Mouse (Mus musculus) small intestine, adult 2 months (tissue): ENCODE data around the gene Adgrg1. TPM values are rescaled to one million over a fixed set of nuclear protein-coding genes. Genes with fewer than 3 reads are reported as not detected.

Source experiments
- H3K27ac ChIP-seq: fragments of 200-500 bp; 2 replicates; pipeline ENCODE4 v1.5.1; 2012; ENCODE audit warnings: low read depth, low read length, control low read depth, inconsistent platforms; ENCODE audit not compliant: insufficient read depth
- H3K27me3 ChIP-seq: fragments of 200-500 bp; 2 replicates; pipeline ENCODE4 v1.6.1; 2012; ENCODE audit warnings: mild to moderate bottlenecking, moderate library complexity, low read length, inconsistent platforms; ENCODE audit not compliant: control insufficient read depth, insufficient read depth
- H3K36me3 ChIP-seq: fragments of 200-500 bp; 2 replicates; pipeline ENCODE4 v1.6.1; 2012; ENCODE audit warnings: mild to moderate bottlenecking, low read length, control low read depth, inconsistent platforms; ENCODE audit not compliant: control insufficient read depth, insufficient read depth
- H3K4me1 ChIP-seq: fragments of 200-500 bp; 2 replicates; pipeline ENCODE4 v1.6.1; 2012; ENCODE audit warnings: low read length, inconsistent platforms, mixed read lengths; ENCODE audit not compliant: control insufficient read depth, insufficient read depth, insufficient read length
- H3K4me3 ChIP-seq: fragments of 200-500 bp; 2 replicates; pipeline ENCODE4 v1.5.1; 2012; ENCODE audit warnings: low read depth, mild to moderate bottlenecking, control low read depth, inconsistent platforms, low read length, moderate library complexity
- CTCF ChIP-seq: fragments of 200-500 bp; IDR thresholded peaks from 2 replicates; pipeline ENCODE4 v1.5.1; 2012; ENCODE audit warnings: low read depth, mild to moderate bottlenecking, control low read depth, inconsistent platforms, low read length, moderate library complexity, mixed read lengths; ENCODE audit not compliant: insufficient replicate concordance, insufficient read length; ENCODE audit errors: extremely low read depth
- POLR2A ChIP-seq: fragments of 200-500 bp; IDR thresholded peaks from 2 replicates; pipeline ENCODE4 v1.6.1; 2012; ENCODE audit warnings: low read depth, mild to moderate bottlenecking, control low read depth, inconsistent platforms, low read length, moderate library complexity
- WGBS: fragments of 180-500 bp; shearing (Covaris S2); methylation state at CpG from one replicate; pipeline ENCODE4 v1.1.7; 2018; 5-methylcytosine and 5-hydroxymethylcytosine counted together
- polyA plus RNA-seq: library from polyadenylated mRNA; depleted of rRNA; stranded (reverse); fragments of >200 nt; gene quantifications from 2 replicates; pipeline ENCODE4 v1.2.3, GENCODE M21; 2012

Gene Adgrg1
- polyA plus RNA-seq, 1 experiment = 32.3 TPM

DNA sequence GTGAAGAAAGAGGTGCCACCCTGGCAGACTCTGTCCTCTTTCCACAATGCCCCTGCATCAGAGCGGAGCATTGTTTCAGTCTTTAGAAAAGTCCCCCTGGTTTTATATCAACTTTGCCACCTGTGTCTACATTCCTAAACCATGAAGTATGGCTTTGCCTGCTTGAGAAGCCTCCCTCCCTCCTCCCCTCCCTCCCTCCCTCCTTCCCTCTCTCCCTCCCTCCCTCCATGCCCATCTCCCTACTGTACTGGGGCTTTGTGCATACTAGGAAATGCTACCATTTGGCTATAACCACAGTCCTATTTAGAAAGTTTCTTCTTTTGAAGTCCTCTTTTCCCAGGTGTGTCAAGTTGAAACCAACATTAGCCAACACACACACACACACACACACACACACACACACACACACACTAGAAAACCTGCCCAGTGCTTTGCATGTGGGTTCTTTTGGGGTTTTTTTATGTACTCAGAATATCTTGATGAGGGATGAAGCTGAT, 18.4 kb upstream of the Adgrg1 start:
- WGBS = 75% methylated on average over 1 of the region's 1 CpGs
- Histone ChIP-seq H3K36me3 (no peaks in the 10 kb centered on the region), H3K4me1 (peaks cover 5% of the 10 kb centered on the region; the same call in 1 of the 2 replicates), H3K4me3 (no peak overlapping the region), H3K27ac (no peak overlapping the region), H3K27me3 (no peaks in the 10 kb centered on the region)
- no peak for TF ChIP-seq CTCF
- TF ChIP-seq POLR2A = no peak

GRCm38 (mm10) chr8:94962201-94962600, 12.3 kb upstream of the Adgrg1 start:
- WGBS = 82% methylated on average over 1 of the region's 1 CpGs
- Histone ChIP-seq H3K27ac (no peak overlapping the region), H3K4me1 (peaks cover 4% of the 10 kb centered on the region; the same call in 1 of the 2 replicates), H3K27me3 (no peaks in the 10 kb centered on the region), H3K36me3 (no peaks in the 10 kb centered on the region), H3K4me3 (no peak overlapping the region)
- TF ChIP-seq CTCF = no peak
- TF ChIP-seq POLR2A = no peak

GRCm38 (mm10) chr8:94964828-94965227, 9.7 kb upstream of the Adgrg1 start:
- no peak for TF ChIP-seq POLR2A
- no peak for TF ChIP-seq CTCF
- Histone ChIP-seq H3K4me1 (peaks cover 9% of the 10 kb centered on the region; the same call in 1 of the 2 replicates), H3K27ac (no peak overlapping the region), H3K27me3 (no peaks in the 10 kb centered on the region), H3K36me3 (no peaks in the 10 kb centered on the region), H3K4me3 (no peak overlapping the region)
- WGBS = 36% methylated on average over 10 of the region's 10 CpGs

DNA sequence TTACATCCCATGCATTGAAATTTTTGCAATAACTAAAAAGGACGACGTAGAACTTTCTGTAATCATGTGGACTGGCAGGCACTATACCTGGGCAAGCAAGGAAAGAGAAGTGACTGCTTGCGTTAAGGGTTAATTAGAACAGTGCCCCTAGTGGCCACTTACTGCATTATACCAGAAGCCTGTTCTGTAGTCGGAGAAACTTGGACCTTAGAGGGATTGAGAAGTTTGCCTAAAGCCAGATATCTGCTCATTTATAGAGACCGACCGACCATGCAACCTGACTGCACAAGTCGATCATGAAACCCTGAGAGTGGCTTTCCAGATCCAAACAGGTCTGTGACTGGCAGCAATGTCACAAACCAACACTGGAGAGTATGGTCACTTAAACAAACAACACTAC, 8.0 kb upstream of the Adgrg1 start:
- Histone ChIP-seq H3K27ac (peak overlapping the region; percentile 96), H3K4me3 (no peak overlapping the region), H3K36me3 (no peaks in the 10 kb centered on the region), H3K4me1 (peaks cover 9% of the 10 kb centered on the region; the same call in 1 of the 2 replicates), H3K27me3 (no peaks in the 10 kb centered on the region)
- 7% methylated on average over 7 of the region's 7 CpGs for WGBS
- TF ChIP-seq POLR2A = no peak
- TF ChIP-seq CTCF = no peak

GRCm38 (mm10) chr8:94967071-94967470, 7.5 kb upstream of the Adgrg1 start:
- Histone ChIP-seq H3K4me1 (peaks cover 9% of the 10 kb centered on the region; the same call in 1 of the 2 replicates), H3K36me3 (no peaks in the 10 kb centered on the region), H3K27ac (peak overlapping the region; percentile 96), H3K4me3 (no peak overlapping the region), H3K27me3 (no peaks in the 10 kb centered on the region)
- TF ChIP-seq CTCF = no peak
- no peak for TF ChIP-seq POLR2A
- WGBS = 15% methylated on average over 4 of the region's 4 CpGs

DNA sequence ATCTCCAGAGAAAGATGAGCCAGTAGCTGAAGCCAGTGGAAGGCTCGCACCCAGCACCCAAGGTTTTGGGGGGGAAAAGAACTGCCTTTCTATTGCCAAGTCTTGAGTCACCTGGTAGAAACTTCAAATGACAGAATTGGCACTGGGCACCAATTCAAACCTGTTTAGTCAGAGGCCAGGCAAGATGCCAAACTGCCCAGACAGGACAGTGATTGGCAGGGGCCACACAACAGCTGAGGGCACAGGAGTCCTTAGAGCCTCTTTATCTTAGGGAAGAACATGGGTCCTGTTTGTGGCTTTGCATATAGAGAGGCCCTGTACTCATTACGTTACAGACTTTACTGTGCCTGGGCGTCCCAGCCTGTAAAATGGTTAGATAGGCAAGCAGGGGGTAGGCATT, 7.0 kb upstream of the Adgrg1 start:
- H3K36me3 ChIP-seq = no peaks in the 10 kb centered on the region
- H3K27ac ChIP-seq = peak overlapping the region; percentile 96
- H3K4me1 ChIP-seq = peaks cover 9% of the 10 kb centered on the region; the same call in 1 of the 2 replicates
- H3K4me3 ChIP-seq = no peak overlapping the region
- H3K27me3 ChIP-seq = no peaks in the 10 kb centered on the region
- 30% methylated on average over 3 of the region's 3 CpGs for WGBS
- TF ChIP-seq POLR2A = no peak
- TF ChIP-seq CTCF = no peak

GRCm38 (mm10) chr8:94973270-94973669, 1.3 kb upstream of the Adgrg1 start:
- no peak overlapping the region for H3K4me3 ChIP-seq
- no peaks in the 10 kb centered on the region for H3K36me3 ChIP-seq
- H3K27me3 ChIP-seq = no peaks in the 10 kb centered on the region
- 82% methylated on average over 9 of the region's 9 CpGs for WGBS
- H3K4me1 ChIP-seq = peaks cover 15% of the 10 kb centered on the region
- no peak for TF ChIP-seq CTCF
- TF ChIP-seq POLR2A = no peak
- no peak overlapping the region for H3K27ac ChIP-seq
